Mouse (Mus musculus) liver, adult 2 months (tissue): ENCODE data around the gene Prr12.

ENCODE experiments used
- CTCF ChIP-seq: fragments of 200-500 bp; IDR thresholded peaks from 2 replicates; pipeline ENCODE4 v1.5.1; 2011; ENCODE audit warnings: low read depth, low read length, control low read depth
- POLR2A ChIP-seq: fragments of 200-500 bp; IDR thresholded peaks from 2 replicates; pipeline ENCODE4 v1.6.1; 2011; ENCODE audit warnings: low read length, control low read depth; ENCODE audit not compliant: insufficient read depth; ENCODE audit errors: extremely low read depth

DNA sequence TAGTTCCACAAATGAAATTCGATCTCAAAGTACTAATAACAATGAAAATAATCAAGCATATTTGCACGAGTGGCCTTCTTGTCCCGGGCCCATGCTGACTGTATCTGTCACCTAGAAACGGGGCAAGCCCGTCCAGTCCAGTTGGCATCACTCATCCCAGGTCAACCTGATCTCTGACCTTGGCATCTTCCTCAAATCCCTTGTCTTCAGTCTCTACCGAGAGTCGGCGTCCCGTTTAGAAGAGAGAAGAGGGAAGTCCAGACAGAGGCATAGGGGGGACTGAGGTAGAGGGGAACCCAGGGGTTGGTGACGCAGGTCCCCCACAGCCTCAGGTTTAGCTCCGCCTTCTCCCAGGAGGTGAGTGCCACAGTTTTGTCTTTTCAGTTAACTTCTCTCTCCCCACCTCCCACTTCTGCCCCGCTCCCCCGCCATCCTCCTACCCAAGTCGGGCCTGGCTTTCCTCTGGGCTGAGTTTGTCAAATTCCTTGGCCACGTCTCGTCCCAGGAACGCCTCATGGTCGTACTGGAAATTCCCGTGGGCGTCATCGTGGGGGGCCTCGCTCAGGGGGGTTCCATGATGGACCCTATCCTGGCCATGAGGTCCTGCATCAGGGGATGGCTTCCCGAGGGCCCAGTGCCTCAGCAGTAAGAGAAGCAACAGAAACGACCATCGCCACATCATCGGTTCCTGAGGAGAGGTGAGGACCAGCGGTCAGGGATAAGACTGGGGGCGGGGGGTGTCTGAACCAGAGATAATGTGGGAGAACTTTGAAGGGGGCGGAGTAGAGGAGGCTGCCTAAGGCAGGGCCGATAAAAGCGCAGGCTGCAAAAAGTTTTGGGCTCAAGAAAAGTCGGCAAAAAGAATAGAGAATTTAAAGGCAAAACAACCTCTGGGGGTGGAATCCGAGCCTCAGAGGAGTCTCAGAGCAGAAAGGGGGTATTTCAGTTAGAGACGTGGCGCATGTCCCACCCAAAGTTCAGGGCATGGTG is 38.6 kb upstream of the Prr12 start:
- no peak for TF ChIP-seq CTCF
- no peak for TF ChIP-seq POLR2A
